Mouse (Mus musculus): ENCODE results near the gene Oprm1. TPM values are rescaled to one million over a fixed set of nuclear protein-coding genes. Genes with fewer than 3 reads are reported as not detected.
"Not testable (repeated sequence)": the region's sequence is repeated elsewhere in the genome, so short reads cannot be mapped to it uniquely, and the experiment has no call there.

The Oprm1 gene
- total RNA-seq, 2 experiments from 2014 or later = not detected

- no peak overlapping the region for H3K4me3 ChIP-seq
- no peak for DNase-seq
- H3K27ac ChIP-seq = no peak overlapping the region
- TF ChIP-seq CTCF (IDR thresholded peaks at IDR 0.05) = no peak
- intact Hi-C loops (cut with DNase I) = no loop called here
These were observed 97.5 kb downstream of the Oprm1 start for GRCm38 (mm10) chr10:6855812-6856211.

DNA sequence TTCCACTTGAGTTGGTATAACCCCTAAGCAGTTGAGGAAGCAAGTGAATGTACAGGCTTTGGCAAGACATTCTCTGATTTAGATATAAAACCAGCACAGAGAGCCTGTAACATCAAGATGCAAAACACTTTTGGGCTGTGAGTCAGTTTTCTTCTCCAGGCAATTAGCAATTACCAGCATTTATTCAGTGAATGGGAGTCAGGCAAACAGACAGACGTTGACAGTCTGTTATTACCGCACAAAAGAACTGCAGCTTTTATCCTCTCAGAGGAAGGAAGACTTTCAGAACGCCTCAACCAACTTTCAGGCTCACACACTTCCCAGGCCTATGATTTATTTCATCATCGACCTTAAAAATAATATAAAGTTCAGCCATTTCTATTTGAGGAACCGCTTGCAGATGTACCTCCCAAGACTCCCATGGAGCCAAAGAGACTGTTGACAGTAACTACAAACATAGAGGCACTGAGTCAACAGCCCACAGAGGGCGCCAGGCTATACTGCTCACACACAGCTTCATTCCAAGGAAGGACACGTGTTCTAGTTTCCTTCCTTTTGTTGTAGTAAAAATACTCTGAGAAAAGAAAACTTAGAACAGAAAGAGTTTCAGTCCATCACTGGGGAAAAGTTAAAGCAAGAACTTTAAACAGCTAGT lies 113.2 kb downstream of the Oprm1 start:
- intact Hi-C loops (cut with DNase I) = no loop called here
- no peak overlapping the region for H3K4me3 ChIP-seq
- H3K27ac ChIP-seq = no peak overlapping the region
- no peak for DNase-seq
- TF ChIP-seq CTCF (IDR thresholded peaks at IDR 0.05) = no peak

GRCm38 (mm10) chr10:6873917-6874316 lies 115.6 kb downstream of the Oprm1 start:
- no peak for TF ChIP-seq CTCF (IDR thresholded peaks at IDR 0.05)
- no peak for DNase-seq
- Histone ChIP-seq H3K4me3 (no peak overlapping the region), H3K27ac (no peak overlapping the region)
- intact Hi-C loops (cut with DNase I) = no loop called here

- no peak for TF ChIP-seq CTCF (IDR thresholded peaks at IDR 0.05)
- DNase-seq = no peak
- Histone ChIP-seq H3K4me3 (no peak overlapping the region), H3K27ac (no peak overlapping the region)
- intact Hi-C loops (cut with DNase I) = no loop called here
These were observed 120.1 kb downstream of the Oprm1 start for GRCm38 (mm10) chr10:6878276-6878881.

GRCm38 (mm10) chr10:6882041-6882440 lies 123.7 kb downstream of the Oprm1 start:
- H3K4me3 ChIP-seq, DNase-seq, H3K27ac ChIP-seq: not testable (repeated sequence)
- intact Hi-C loops (cut with DNase I) = loop anchor here (5.0 kb wide), 1 partner anchor 125 kb away; no protein-coding TSS in a partner anchor

- DNase-seq = no peak
- Histone ChIP-seq H3K4me3 (no peak overlapping the region), H3K27ac (no peak overlapping the region)
- intact Hi-C loops (cut with DNase I) = loop anchor here (2.0 kb wide), 1 partner anchor 191 kb away; no protein-coding TSS in a partner anchor
- TF ChIP-seq CTCF (IDR thresholded peaks at IDR 0.05) = peak; percentile 69
These were observed 127.2 kb downstream of the Oprm1 start for GRCm38 (mm10) chr10:6885460-6885859.

DNA sequence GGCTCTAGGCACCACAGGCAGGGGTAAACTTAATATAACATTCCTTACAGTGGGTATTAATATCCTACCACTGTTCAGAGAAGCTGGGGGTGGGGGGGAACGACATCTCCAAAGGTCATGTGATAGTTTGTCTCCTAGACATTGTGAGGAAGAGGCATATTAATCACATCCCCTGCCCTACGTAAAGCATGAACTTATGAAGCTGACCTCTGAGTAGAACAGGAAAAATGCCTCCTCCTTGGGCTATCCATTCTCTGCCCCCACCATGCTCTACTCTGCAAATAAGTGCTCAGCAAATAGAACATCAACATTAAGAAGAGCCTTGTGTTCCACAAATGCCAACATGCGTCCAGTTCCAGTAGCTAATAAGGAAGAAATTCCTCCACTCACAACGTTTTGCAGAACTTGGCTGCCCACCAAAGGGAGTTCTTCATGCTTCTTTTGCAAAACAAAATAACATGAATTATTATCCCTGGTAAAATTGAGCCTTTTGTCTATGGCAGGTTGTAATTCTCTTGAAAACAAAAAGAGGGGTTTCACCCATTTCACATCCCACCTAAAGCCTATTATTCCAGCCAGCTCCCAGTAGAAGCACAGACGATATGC lies 131.4 kb downstream of the Oprm1 start:
- intact Hi-C loops (cut with DNase I) = no loop called here
- TF ChIP-seq CTCF (IDR thresholded peaks at IDR 0.05) = no peak
- no peak for DNase-seq
- Histone ChIP-seq H3K27ac (no peak overlapping the region), H3K4me3 (no peak overlapping the region)

DNA sequence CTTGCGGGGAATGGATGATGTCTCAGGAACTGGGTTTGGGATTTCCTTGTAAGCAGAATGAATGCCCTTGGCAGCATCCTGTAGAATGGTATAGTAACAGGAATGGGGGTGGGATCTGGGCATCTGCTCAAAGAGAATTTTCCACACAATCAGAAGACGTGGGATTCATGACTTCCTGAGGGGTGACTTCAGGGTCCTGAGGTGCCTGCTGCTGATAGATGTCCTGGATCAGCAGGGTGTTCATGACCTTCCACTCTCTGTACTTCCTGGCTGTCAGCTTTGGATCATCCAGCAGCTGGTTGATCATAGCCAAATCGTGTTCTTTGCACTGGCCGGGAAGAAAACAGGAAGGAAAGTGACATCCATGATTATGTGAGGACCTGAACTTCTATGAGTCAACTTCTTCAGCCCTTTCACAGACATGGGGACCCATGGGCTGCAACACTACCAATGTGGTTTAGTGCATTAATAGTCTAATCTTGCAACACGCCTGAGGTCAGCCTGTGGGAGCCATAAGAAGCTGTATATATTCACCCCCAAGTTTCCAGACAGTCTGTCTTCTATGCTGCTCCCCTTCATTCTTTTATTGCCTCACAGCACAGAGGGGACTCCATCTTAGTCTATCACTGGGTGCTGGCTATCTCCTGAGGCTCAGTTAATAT lies 132.2 kb downstream of the Oprm1 start:
- Histone ChIP-seq H3K4me3 (no peak overlapping the region), H3K27ac (no peak overlapping the region)
- intact Hi-C loops (cut with DNase I) = no loop called here
- no peak for DNase-seq
- TF ChIP-seq CTCF (IDR thresholded peaks at IDR 0.05) = no peak

GRCm38 (mm10) chr10:6895796-6896195 lies 137.5 kb downstream of the Oprm1 start:
- intact Hi-C loops (cut with DNase I) = no loop called here
- DNase-seq = no peak
- no peak for TF ChIP-seq CTCF (IDR thresholded peaks at IDR 0.05)
- H3K4me3 ChIP-seq = no peak overlapping the region
- no peak overlapping the region for H3K27ac ChIP-seq

DNA sequence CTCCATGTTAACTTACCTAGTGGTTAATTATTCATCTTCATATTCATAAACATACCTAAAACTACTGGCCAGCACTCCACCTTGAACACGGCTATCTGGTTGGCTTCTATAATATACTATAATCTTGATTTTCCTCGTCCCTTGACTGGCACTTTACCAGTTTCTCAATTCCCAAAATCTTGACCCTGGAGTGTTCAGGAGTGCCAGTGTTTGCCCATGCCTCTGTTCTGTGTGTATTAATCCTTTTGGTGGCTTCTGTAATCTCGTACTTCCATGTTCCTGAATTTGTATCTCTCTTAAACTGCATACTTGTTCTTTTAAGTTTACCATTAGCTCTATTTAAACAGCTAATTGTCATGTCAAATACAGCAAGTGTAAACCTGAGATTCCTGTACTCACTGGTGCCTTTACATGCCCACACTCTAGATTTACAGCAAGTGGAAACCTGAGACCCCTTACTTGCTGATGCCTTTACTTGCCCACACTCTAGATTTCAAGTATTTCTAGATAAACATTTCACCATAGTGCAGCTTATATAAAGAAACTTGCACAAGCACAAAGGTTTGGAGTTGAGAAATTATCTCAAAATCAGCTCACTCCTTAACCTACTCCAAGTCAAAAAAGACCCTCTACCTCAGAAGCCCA lies 138.5 kb downstream of the Oprm1 start:
- no peak for TF ChIP-seq CTCF (IDR thresholded peaks at IDR 0.05)
- intact Hi-C loops (cut with DNase I) = no loop called here
- no peak overlapping the region for H3K27ac ChIP-seq
- no peak overlapping the region for H3K4me3 ChIP-seq
- DNase-seq = no peak

DNA sequence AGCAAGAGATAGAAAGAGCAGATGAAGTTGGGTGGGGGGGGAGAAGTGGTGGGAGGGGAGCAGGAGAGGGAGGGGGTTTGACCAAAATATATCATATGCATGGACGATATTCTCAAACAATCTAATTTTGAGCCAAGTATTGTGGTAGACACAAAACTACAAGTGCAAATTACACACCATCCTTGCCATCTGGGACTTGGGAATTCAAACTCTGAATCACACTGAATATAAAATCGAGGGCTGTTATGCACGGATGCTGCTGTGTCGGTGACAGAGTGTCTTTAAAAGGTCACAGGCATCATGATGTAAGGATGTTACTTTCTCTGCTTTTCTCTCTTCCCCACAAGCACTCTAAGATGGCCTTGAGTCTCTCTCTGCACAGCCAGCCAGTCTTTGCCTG lies 141.8 kb downstream of the Oprm1 start:
- intact Hi-C loops (cut with DNase I) = no loop called here
- Histone ChIP-seq H3K4me3 (no peak overlapping the region), H3K27ac (no peak overlapping the region)
- TF ChIP-seq CTCF (IDR thresholded peaks at IDR 0.05) = no peak
- DNase-seq = no peak

DNA sequence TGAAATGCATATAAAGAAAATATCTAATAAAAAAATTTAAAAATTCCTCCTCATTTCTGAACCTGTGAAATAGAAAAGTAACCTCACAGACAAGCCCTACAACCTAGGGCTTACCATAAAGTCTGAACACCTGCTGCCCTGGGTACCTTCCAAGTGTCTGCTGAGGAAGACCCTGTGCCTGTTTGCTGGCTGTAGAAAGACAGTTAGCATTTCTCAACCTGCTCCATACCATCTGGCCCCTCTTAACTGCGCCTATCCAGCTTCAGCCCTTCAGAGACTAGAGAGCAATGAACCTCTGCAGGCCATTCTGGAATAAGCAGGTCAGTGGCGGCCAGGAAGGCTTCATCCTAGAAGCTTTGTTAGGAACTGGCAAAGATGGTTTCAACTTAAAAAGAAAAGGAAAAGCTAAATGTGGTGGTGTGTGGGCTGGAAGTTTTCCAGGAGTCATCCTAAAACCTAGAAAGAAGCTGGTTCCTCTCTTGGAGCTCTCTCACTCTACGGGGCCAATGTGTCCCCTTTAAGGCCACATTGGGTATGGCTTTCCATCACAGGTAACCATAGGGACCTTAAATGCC lies 143.6 kb downstream of the Oprm1 start:
- DNase-seq = no peak
- TF ChIP-seq CTCF (IDR thresholded peaks at IDR 0.05) = no peak
- no peak overlapping the region for H3K27ac ChIP-seq
- intact Hi-C loops (cut with DNase I) = no loop called here
- no peak overlapping the region for H3K4me3 ChIP-seq

Measured in gastrocnemius, adult 2 months (tissue).